Mouse (Mus musculus): ENCODE data around the gene Ift172.

Ift172 gene

GRCm38 (mm10) chr5:31290521-31291360 lies at the start of gene Ift172:
Gene Ift172, minus strand, starts transcription at chr5:31291116.
- DNase-seq (ENCODE audit: low read depth), result peak; percentile 99

GRCm38 (mm10) chr5:31328255-31328654 lies 37.3 kb upstream of the Ift172 start:
- peak; percentile 72 for DNase-seq (ENCODE audit: low read depth)

- peak; percentile 35 for DNase-seq (ENCODE audit: low read depth)
These were observed 35.9 kb upstream of the Ift172 start for GRCm38 (mm10) chr5:31326850-31327249.

- DNase-seq (ENCODE audit: low read depth), result no peak
These were observed 33.2 kb upstream of the Ift172 start for GRCm38 (mm10) chr5:31324085-31324484.

- DNase-seq (ENCODE audit: low read depth), result no peak
These were observed 31.9 kb upstream of the Ift172 start for GRCm38 (mm10) chr5:31322776-31323175.

GRCm38 (mm10) chr5:31312806-31313205 lies 21.9 kb upstream of the Ift172 start:
- DNase-seq (ENCODE audit: low read depth), result no peak

- DNase-seq (ENCODE audit: low read depth), result no peak
These were observed 12.2 kb upstream of the Ift172 start for GRCm38 (mm10) chr5:31303093-31303492.

GRCm38 (mm10) chr5:31301866-31302265 lies 10.9 kb upstream of the Ift172 start:
- no peak for DNase-seq (ENCODE audit: low read depth)

- no peak for DNase-seq (ENCODE audit: low read depth)
These were observed 7.6 kb upstream of the Ift172 start for GRCm38 (mm10) chr5:31298486-31298885.

- no peak for DNase-seq (ENCODE audit: low read depth)
These were observed 7.1 kb upstream of the Ift172 start for GRCm38 (mm10) chr5:31297981-31298380.

GRCm38 (mm10) chr5:31297047-31297757 lies 6.3 kb upstream of the Ift172 start, which contains the start of gene Gckr:
Gene Gckr, plus strand, starts transcription at chr5:31297443.
- no peak for DNase-seq (ENCODE audit: low read depth)

GRCm38 (mm10) chr5:31295606-31296141 lies 4.8 kb upstream of the Ift172 start, which contains the start of gene Fndc4:
Gene Fndc4, minus strand, starts transcription at chr5:31296080.
- peak; percentile 39 for DNase-seq (ENCODE audit: low read depth)

GRCm38 (mm10) chr5:31294964-31295605 lies 4.2 kb upstream of the Ift172 start:
- peak; percentile 20 for DNase-seq (ENCODE audit: low read depth)

GRCm38 (mm10) chr5:31291361-31291688 lies 409 bp upstream of the Ift172 start:
- no peak for DNase-seq (ENCODE audit: low read depth)

- peak; percentile 25 for DNase-seq (ENCODE audit: low read depth)
These were observed 1.2 kb downstream of the Ift172 start for GRCm38 (mm10) chr5:31289626-31290230.

GRCm38 (mm10) chr5:31288655-31289054 lies 2.3 kb downstream of the Ift172 start:
- DNase-seq (ENCODE audit: low read depth), result peak; percentile 22

- peak; percentile 16 for DNase-seq (ENCODE audit: low read depth)
These were observed 2.7 kb downstream of the Ift172 start for GRCm38 (mm10) chr5:31288225-31288624.

GRCm38 (mm10) chr5:31279245-31279988 lies 11.5 kb downstream of the Ift172 start:
- DNase-seq (ENCODE audit: low read depth), result peak; percentile 59

GRCm38 (mm10) chr5:31273018-31273417 lies 17.9 kb downstream of the Ift172 start:
- DNase-seq (ENCODE audit: low read depth), result no peak

- no peak for DNase-seq (ENCODE audit: low read depth)
These were observed 23.2 kb downstream of the Ift172 start for GRCm38 (mm10) chr5:31267686-31268085.

GRCm38 (mm10) chr5:31266101-31266500 lies 24.8 kb downstream of the Ift172 start:
- DNase-seq (ENCODE audit: low read depth), result no peak

Data from naive thymus-derived CD4-positive, alpha-beta T cell, adult 2 months (primary cell).